Mouse (Mus musculus): Measurements from ENCODE around the gene Slc2a9.

GRCm38 (mm10) chr5:38388420-38388823 lies 114.5 kb downstream of the Slc2a9 start:
- no peak for TF ChIP-seq POLR2A (IDR thresholded peaks at IDR 0.05; ENCODE audit: low read depth, low read length)
- no peak for TF ChIP-seq CTCF (conservative IDR thresholded peaks at IDR 0.05; ENCODE audit: insufficient read depth, insufficient read length, low read depth, low read length)

All from kidney, adult 2 months (tissue).